Mouse (Mus musculus): ENCODE measurements at regions not wholly inside any gene's neighbourhood (a gene's known extent, or its start where the extent isn't known, plus 50 kb on each side); places are given as distances from the start of the nearest gene placed in this dataset.
"Not testable (repeated sequence)": the region's sequence is repeated elsewhere in the genome, so short reads cannot be mapped to it uniquely, and the experiment has no call there.

DNA sequence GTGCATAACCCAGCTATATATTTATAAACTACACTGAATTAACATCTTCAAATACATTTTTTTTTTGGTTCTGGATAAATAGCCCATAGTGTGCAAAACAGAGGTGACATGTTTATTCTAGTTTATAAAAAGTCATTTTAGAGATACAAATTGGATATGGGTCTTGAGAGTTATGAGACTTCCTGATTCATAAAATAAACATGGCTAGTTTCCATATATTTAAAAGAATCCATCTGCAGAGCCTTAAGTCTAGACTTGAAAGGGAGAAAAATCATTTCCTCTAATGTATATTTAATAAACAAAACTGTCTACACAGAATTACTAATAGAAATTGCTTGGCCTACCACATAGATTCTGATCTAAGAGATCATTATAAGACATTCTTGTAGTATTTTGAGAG lies 287.3 kb downstream of the Grxcr1 start:
- Histone ChIP-seq H3K4me3 (ENCODE audit: low read depth, low read length) (no peak overlapping the region), H3K9me3 (replicated peaks; ENCODE audit: control insufficient read depth, low read length) (no peaks in the 10 kb centered on the region), H3K27me3 (ENCODE audit: control insufficient read depth, insufficient read depth, low read length) (no peaks in the 10 kb centered on the region), H3K36me3 (replicated peaks; ENCODE audit: control insufficient read depth, insufficient read depth, low read depth, low read length) (no peaks in the 10 kb centered on the region), H3K4me2 (ENCODE audit: low read depth, low read length) (no peak overlapping the region), H3K9ac (replicated peaks; ENCODE audit: low read length) (no peak overlapping the region), H3K4me1 (ENCODE audit: control insufficient read depth, insufficient read depth, low read length) (no peaks in the 10 kb centered on the region), H3K27ac (replicated peaks; ENCODE audit: low read depth, low read length) (no peak overlapping the region)
- ATAC-seq (replicated peaks; ENCODE audit: insufficient number of reproducible peaks, low FRiP score, low TSS enrichment, low read depth) (no peak), DNase-seq (ENCODE audit: low spot score) (no peak)

GRCm38 (mm10) chr5:68326998-68327593 lies 295.5 kb downstream of the Grxcr1 start:
- DNase-seq (ENCODE audit: low spot score) = no peak
- no peaks in the 10 kb centered on the region for H3K4me1 ChIP-seq (ENCODE audit: control insufficient read depth, insufficient read depth, low read length)
- H3K27me3 ChIP-seq (ENCODE audit: control insufficient read depth, insufficient read depth, low read length) = no peaks in the 10 kb centered on the region
- no peak overlapping the region for H3K4me2 ChIP-seq (ENCODE audit: low read depth, low read length)
- H3K27ac ChIP-seq (replicated peaks; ENCODE audit: low read depth, low read length) = no peak overlapping the region
- H3K9ac ChIP-seq (replicated peaks; ENCODE audit: low read length) = no peak overlapping the region
- WGBS = 81% methylated on average over 2 of the region's 2 CpGs
- H3K4me3 ChIP-seq (ENCODE audit: low read depth, low read length) = no peak overlapping the region
- H3K9me3 ChIP-seq (replicated peaks; ENCODE audit: control insufficient read depth, low read length) = no peaks in the 10 kb centered on the region
- H3K36me3 ChIP-seq (replicated peaks; ENCODE audit: control insufficient read depth, insufficient read depth, low read depth, low read length) = no peaks in the 10 kb centered on the region
- ATAC-seq (replicated peaks; ENCODE audit: insufficient number of reproducible peaks, low FRiP score, low TSS enrichment, low read depth) = no peak

DNA sequence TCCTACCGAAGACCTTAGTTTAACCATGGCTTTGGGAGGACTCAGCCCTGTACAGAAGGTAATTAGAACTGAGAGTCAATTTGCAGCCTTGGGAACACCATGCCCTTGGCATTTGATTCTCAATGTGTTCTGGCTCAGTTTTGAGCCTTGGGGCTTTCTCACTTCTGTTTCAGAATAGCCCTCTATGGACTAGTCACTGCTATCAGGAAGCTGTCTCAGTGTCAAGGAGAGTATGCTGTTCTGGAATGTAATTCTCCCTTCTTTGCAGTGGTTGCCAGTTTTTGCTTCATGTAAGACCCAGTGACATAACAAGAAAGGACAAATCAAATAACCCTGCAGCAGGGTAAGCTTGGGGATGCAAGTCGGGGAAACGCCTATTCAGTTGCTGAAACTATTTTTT lies 297.7 kb downstream of the Grxcr1 start:
- Histone ChIP-seq H3K27me3 (ENCODE audit: control insufficient read depth, insufficient read depth, low read length) (no peaks in the 10 kb centered on the region), H3K9ac (replicated peaks; ENCODE audit: low read length) (no peak overlapping the region), H3K4me3 (ENCODE audit: low read depth, low read length) (no peak overlapping the region), H3K9me3 (replicated peaks; ENCODE audit: control insufficient read depth, low read length) (no peaks in the 10 kb centered on the region), H3K27ac (replicated peaks; ENCODE audit: low read depth, low read length) (no peak overlapping the region), H3K36me3 (replicated peaks; ENCODE audit: control insufficient read depth, insufficient read depth, low read depth, low read length) (no peaks in the 10 kb centered on the region), H3K4me1 (ENCODE audit: control insufficient read depth, insufficient read depth, low read length) (no peaks in the 10 kb centered on the region), H3K4me2 (ENCODE audit: low read depth, low read length) (no peak overlapping the region)
- ATAC-seq (replicated peaks; ENCODE audit: insufficient number of reproducible peaks, low FRiP score, low TSS enrichment, low read depth) = no peak
- no peak for DNase-seq (ENCODE audit: low spot score)
- WGBS = 67% methylated on average over 3 of the region's 3 CpGs

DNA sequence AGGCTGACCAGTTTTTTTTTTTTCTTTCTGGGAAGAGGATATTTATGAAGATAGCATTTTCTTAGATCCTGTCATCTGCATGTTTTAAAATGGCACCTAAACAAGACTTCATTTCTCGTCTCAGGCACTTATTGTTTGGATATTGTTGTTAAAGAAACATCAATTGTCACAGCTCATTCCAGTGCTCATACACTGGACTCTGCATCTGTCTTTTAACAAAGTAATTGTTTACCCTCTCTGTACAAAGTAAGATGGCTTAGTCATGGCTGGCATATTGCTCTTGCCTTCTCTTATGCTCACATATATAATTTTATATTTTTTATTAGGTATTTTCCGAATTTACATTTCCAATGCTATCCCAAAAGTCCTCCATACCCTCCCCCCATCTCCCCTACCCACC lies 298.2 kb downstream of the Grxcr1 start:
- H3K4me2 ChIP-seq (ENCODE audit: low read depth, low read length) = no peak overlapping the region
- ATAC-seq (replicated peaks; ENCODE audit: insufficient number of reproducible peaks, low FRiP score, low TSS enrichment, low read depth) (no peak), DNase-seq (ENCODE audit: low spot score) (no peak)
- H3K36me3 ChIP-seq (replicated peaks; ENCODE audit: control insufficient read depth, insufficient read depth, low read depth, low read length) = no peaks in the 10 kb centered on the region
- no peaks in the 10 kb centered on the region for H3K4me1 ChIP-seq (ENCODE audit: control insufficient read depth, insufficient read depth, low read length)
- H3K27ac ChIP-seq (replicated peaks; ENCODE audit: low read depth, low read length) = no peak overlapping the region
- no peak overlapping the region for H3K9ac ChIP-seq (replicated peaks; ENCODE audit: low read length)
- WGBS = 71% methylated on average over 2 of the region's 2 CpGs
- H3K4me3 ChIP-seq (ENCODE audit: low read depth, low read length) = no peak overlapping the region
- no peaks in the 10 kb centered on the region for H3K9me3 ChIP-seq (replicated peaks; ENCODE audit: control insufficient read depth, low read length)
- H3K27me3 ChIP-seq (ENCODE audit: control insufficient read depth, insufficient read depth, low read length) = no peaks in the 10 kb centered on the region

DNA sequence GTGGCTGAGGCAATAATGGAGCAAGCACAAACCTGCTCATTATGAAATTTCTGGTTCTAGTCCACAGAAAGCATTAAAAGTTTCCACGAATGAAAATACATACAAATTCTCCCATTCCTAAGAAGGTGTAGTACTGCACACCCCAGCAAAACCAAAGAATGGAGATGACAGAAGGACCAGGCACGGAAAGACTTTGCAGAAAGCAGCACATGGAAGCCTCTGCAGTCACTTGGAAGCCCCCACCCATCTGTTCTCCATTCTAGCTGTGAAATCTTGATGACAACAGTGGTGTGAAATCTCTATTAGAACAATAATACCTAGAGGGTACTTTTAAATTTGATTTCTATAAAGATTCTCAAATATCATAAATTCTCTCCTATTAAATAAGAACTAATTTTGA lies 319.3 kb downstream of the Grxcr1 start:
- no peak overlapping the region for H3K9ac ChIP-seq (replicated peaks; ENCODE audit: low read length)
- no peak for ATAC-seq (replicated peaks; ENCODE audit: insufficient number of reproducible peaks, low FRiP score, low TSS enrichment, low read depth)

DNA sequence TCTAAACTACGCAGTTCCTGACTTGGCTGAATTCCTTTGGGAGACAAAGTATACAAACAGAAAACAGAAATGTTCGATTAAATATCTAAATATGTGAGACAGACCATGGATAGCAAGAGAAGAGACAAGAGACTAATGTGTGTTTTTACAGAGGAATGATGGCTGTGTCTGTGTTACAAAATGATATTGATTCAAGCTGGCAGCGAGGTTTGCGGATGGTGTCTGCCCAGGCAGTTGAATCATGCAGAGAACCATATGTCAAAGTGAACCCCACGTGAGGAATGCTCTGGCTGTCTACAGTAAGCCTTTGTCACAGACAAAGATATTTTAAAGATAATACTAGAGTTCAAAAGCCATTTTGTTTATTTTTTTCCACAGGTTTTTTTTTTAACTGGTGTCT lies 320.2 kb downstream of the Grxcr1 start:
- H3K4me1 ChIP-seq (ENCODE audit: control insufficient read depth, insufficient read depth, low read length) = no peaks in the 10 kb centered on the region
- H3K9ac ChIP-seq (replicated peaks; ENCODE audit: low read length) = no peak overlapping the region
- H3K27me3 ChIP-seq (ENCODE audit: control insufficient read depth, insufficient read depth, low read length) = no peaks in the 10 kb centered on the region
- H3K36me3 ChIP-seq (replicated peaks; ENCODE audit: control insufficient read depth, insufficient read depth, low read depth, low read length) = no peaks in the 10 kb centered on the region
- 47% methylated on average over 5 of the region's 5 CpGs for WGBS
- ATAC-seq (replicated peaks; ENCODE audit: insufficient number of reproducible peaks, low FRiP score, low TSS enrichment, low read depth) = no peak
- DNase-seq (ENCODE audit: low spot score) = peak; percentile 41
- no peaks in the 10 kb centered on the region for H3K9me3 ChIP-seq (replicated peaks; ENCODE audit: control insufficient read depth, low read length)
- H3K4me3 ChIP-seq (ENCODE audit: low read depth, low read length) = no peak overlapping the region
- no peak overlapping the region for H3K4me2 ChIP-seq (ENCODE audit: low read depth, low read length)
- no peak overlapping the region for H3K27ac ChIP-seq (replicated peaks; ENCODE audit: low read depth, low read length)

More for the DNA sequence above, 319.3 kb downstream of the Grxcr1 start:
- Histone ChIP-seq H3K27ac (replicated peaks; ENCODE audit: low read depth, low read length) (no peak overlapping the region), H3K36me3 (replicated peaks; ENCODE audit: control insufficient read depth, insufficient read depth, low read depth, low read length) (no peaks in the 10 kb centered on the region), H3K27me3 (ENCODE audit: control insufficient read depth, insufficient read depth, low read length) (no peaks in the 10 kb centered on the region), H3K9me3 (replicated peaks; ENCODE audit: control insufficient read depth, low read length) (no peaks in the 10 kb centered on the region), H3K4me3 (ENCODE audit: low read depth, low read length) (no peak overlapping the region), H3K4me2 (ENCODE audit: low read depth, low read length) (no peak overlapping the region), H3K4me1 (ENCODE audit: control insufficient read depth, insufficient read depth, low read length) (no peaks in the 10 kb centered on the region)
- 78% methylated on average over 2 of the region's 2 CpGs for WGBS
- no peak for DNase-seq (ENCODE audit: low spot score)

- no peak for DNase-seq (ENCODE audit: low spot score)
- Histone ChIP-seq H3K4me1 (ENCODE audit: control insufficient read depth, insufficient read depth, low read length) (no peaks in the 10 kb centered on the region), H3K4me3 (ENCODE audit: low read depth, low read length) (no peak overlapping the region), H3K27me3 (ENCODE audit: control insufficient read depth, insufficient read depth, low read length) (no peaks in the 10 kb centered on the region), H3K9me3 (replicated peaks; ENCODE audit: control insufficient read depth, low read length) (no peaks in the 10 kb centered on the region), H3K4me2 (ENCODE audit: low read depth, low read length) (no peak overlapping the region), H3K9ac (replicated peaks; ENCODE audit: low read length) (no peak overlapping the region), H3K27ac (replicated peaks; ENCODE audit: low read depth, low read length) (no peak overlapping the region), H3K36me3 (replicated peaks; ENCODE audit: control insufficient read depth, insufficient read depth, low read depth, low read length) (no peaks in the 10 kb centered on the region)
- 79% methylated on average over 4 of the region's 4 CpGs for WGBS
- ATAC-seq (replicated peaks; ENCODE audit: insufficient number of reproducible peaks, low FRiP score, low TSS enrichment, low read depth) = no peak
These were observed 321.6 kb downstream of the Grxcr1 start for GRCm38 (mm10) chr5:68353211-68353610.

- 82% methylated on average over 3 of the region's 3 CpGs for WGBS
- not testable (repeated sequence) for DNase-seq (ENCODE audit: low spot score); H3K9me3 ChIP-seq (replicated peaks; ENCODE audit: control insufficient read depth, low read length)
These were observed 322.2 kb downstream of the Grxcr1 start for GRCm38 (mm10) chr5:68353816-68354215.

More at GRCm38 (mm10) chr5:68353816-68354215, 322.2 kb downstream of the Grxcr1 start:
- H3K9ac ChIP-seq (replicated peaks; ENCODE audit: low read length); H3K4me2 ChIP-seq (ENCODE audit: low read depth, low read length); H3K27me3 ChIP-seq (ENCODE audit: control insufficient read depth, insufficient read depth, low read length); ATAC-seq (replicated peaks; ENCODE audit: insufficient number of reproducible peaks, low FRiP score, low TSS enrichment, low read depth); H3K4me1 ChIP-seq (ENCODE audit: control insufficient read depth, insufficient read depth, low read length); H3K27ac ChIP-seq (replicated peaks; ENCODE audit: low read depth, low read length); H3K36me3 ChIP-seq (replicated peaks; ENCODE audit: control insufficient read depth, insufficient read depth, low read depth, low read length); H3K4me3 ChIP-seq (ENCODE audit: low read depth, low read length): not testable (repeated sequence)
